Mouse (Mus musculus) kidney, postnatal 36 days (tissue): ENCODE data around the gene Klf9.
"Not testable (repeated sequence)": the region's sequence is repeated elsewhere in the genome, so short reads cannot be mapped to it uniquely, and the experiment has no call there.

ENCODE experiments used
- DNase-seq, 2 experiments: peaks; one replicate each; pipeline ENCODE4 v3.0.0; 2021 to 2022; ENCODE audit warnings: mixed read lengths in 2 of 2

Gene Klf9

GRCm38 (mm10) chr19:23141391-23142281, 610 bp downstream of the Klf9 start:
- DNase-seq = peak; percentile 72 to 88

GRCm38 (mm10) chr19:23142427-23143073, 1.5 kb downstream of the Klf9 start:
- DNase-seq = peak; percentile 65 to 85

GRCm38 (mm10) chr19:23143074-23143445, 2.0 kb downstream of the Klf9 start:
- no peak for DNase-seq

- DNase-seq = peak; percentile 78 to 82
Observed at GRCm38 (mm10) chr19:23143541-23143940, 2.5 kb downstream of the Klf9 start.

GRCm38 (mm10) chr19:23144031-23144430, 3.0 kb downstream of the Klf9 start:
- DNase-seq = peak in 1 of 2 experiments; percentile 34

GRCm38 (mm10) chr19:23145146-23145545, 4.1 kb downstream of the Klf9 start:
- DNase-seq = no peak

GRCm38 (mm10) chr19:23145575-23145974, 4.5 kb downstream of the Klf9 start:
- not testable (repeated sequence) for DNase-seq

- DNase-seq = no peak
Observed at GRCm38 (mm10) chr19:23146409-23146861, 5.4 kb downstream of the Klf9 start.

- DNase-seq = peak; percentile 53 to 54
Observed at GRCm38 (mm10) chr19:23147026-23147966, 6.3 kb downstream of the Klf9 start.

GRCm38 (mm10) chr19:23149465-23150410, 8.7 kb downstream of the Klf9 start:
- peak in 1 of 2 experiments; percentile 39 for DNase-seq

GRCm38 (mm10) chr19:23150556-23151265, 9.7 kb downstream of the Klf9 start:
- no peak for DNase-seq

- peak; percentile 72 to 73 for DNase-seq
Observed at GRCm38 (mm10) chr19:23151651-23152070, 10.6 kb downstream of the Klf9 start.

- DNase-seq = peak in 1 of 2 experiments; percentile 52
Observed at GRCm38 (mm10) chr19:23152201-23152640, 11.2 kb downstream of the Klf9 start.

GRCm38 (mm10) chr19:23152771-23153605, 12.0 kb downstream of the Klf9 start:
- no peak for DNase-seq

GRCm38 (mm10) chr19:23153606-23154127, 12.6 kb downstream of the Klf9 start:
- DNase-seq = no peak

- DNase-seq = peak in 1 of 2 experiments; percentile 42
Observed at GRCm38 (mm10) chr19:23159780-23160395, 18.9 kb downstream of the Klf9 start.

GRCm38 (mm10) chr19:23162387-23162809, 21.4 kb downstream of the Klf9 start:
- DNase-seq = peak in 1 of 2 experiments; percentile 57

- no peak for DNase-seq
Observed at GRCm38 (mm10) chr19:23162877-23163276, 21.9 kb downstream of the Klf9 start.

GRCm38 (mm10) chr19:23163361-23163760, 22.3 kb downstream of the Klf9 start:
- DNase-seq = no peak
